Mouse (Mus musculus) erythroid progenitor cell, adult 5-6 weeks (primary cell): ENCODE data around the gene Naa25. TPM values are rescaled to one million over a fixed set of nuclear protein-coding genes. Genes with fewer than 3 reads are reported as not detected.
A peak's percentile ranks its signal among the peaks of the same experiment; 100 is the strongest.
"Not testable (repeated sequence)": the region's sequence is repeated elsewhere in the genome, so short reads cannot be mapped to it uniquely, and the experiment has no call there.

ENCODE experiments used
- ATAC-seq: replicated peaks from 2 replicates; pipeline ENCODE4 v1.8.0; 2016; ENCODE audit warnings: moderate number of reproducible peaks, mild to moderate bottlenecking, moderate TSS enrichment, inconsistent platforms; ENCODE audit not compliant: poor library complexity, low FRiP score, severe bottlenecking
- total RNA-seq, 2 experiments: library from RNA; stranded (forward) in 1 of 2; stranded (reverse) in 1 of 2; fragments of 150-400 nt in 1 of 2; fragments of 186-747, 209-891 nt in 1 of 2; gene quantifications; 2 replicates each; pipeline versions ENCODE4 v1.2.3 to v1.2.4; 2015 to 2017; ENCODE audit warnings: low replicate concordance in 2 of 2

The Naa25 gene
- total RNA-seq (2015; ENCODE audit: low replicate concordance): 5.9 and 6.5 TPM in 2 replicates
- 3.9 and 9.2 TPM in 2 replicates for total RNA-seq (2017; ENCODE audit: low replicate concordance)

- ATAC-seq: peak; percentile 95
Measured at GRCm38 (mm10) chr5:121397187-121398145, at the start of gene Naa25. Naa25 (plus strand) TSS chr5:121397936.

- no peak for ATAC-seq
Measured at GRCm38 (mm10) chr5:121359229-121359628, 38.5 kb upstream of the Naa25 start.

DNA sequence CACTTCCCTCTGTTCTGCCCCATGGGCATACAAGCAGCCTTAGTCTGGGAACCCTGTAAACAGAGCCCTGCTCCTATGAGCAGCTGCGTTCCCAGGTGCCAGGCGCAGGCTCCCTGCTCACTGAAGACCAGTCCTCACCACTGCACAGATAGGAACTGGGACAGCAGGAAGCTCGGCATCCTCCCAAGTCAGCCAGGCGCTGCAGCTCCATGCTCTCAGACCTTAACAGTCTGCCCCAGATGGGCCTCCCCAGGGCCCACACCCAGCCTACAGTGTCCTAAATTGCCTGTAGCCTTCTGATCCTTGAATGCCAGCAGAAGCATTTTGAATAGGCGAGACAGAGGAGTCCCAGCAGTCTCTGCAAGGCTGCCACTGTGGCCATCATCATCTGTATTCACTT, 36.0 kb upstream of the Naa25 start:
- no peak for ATAC-seq

- no peak for ATAC-seq
Measured at GRCm38 (mm10) chr5:121363441-121363840, 34.3 kb upstream of the Naa25 start.

DNA sequence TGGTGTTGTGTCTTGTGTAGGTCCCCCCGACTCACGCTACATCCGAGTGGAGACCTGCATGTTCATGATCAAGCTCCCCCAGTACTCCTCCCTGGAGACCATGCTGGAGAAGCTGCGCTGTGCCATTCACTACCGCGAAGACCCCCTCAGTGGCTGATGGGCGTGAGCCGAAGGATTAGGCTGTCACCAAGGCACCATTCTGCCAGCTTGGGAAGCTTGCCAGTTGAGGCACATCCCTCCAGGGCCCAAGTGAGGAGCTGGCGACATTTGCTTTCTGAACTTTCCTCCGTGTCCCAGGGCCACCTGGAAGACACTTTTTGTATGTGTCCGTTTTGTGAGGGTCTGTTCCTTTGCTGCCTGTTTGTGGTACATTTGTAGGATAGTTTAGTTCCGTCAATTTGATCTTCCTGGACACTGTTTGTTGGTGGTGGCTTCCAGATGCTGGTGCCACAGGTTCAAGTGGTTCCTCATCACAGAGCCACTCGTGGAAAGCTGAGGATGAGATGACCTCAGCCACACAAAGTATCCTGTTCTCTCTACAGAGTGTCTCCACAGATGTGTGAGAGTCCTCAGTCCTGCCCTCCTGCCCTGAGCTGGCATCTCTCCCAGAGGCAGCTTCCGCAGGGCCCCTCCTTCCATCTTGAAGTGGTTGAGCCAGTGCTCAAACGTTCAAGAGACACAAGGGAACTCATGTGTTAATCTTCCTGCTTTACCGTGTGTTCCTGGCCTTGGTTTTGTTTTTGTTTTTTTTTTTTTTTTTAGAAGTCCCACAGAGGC, 31.1 kb upstream of the Naa25 start:
- no peak for ATAC-seq

DNA sequence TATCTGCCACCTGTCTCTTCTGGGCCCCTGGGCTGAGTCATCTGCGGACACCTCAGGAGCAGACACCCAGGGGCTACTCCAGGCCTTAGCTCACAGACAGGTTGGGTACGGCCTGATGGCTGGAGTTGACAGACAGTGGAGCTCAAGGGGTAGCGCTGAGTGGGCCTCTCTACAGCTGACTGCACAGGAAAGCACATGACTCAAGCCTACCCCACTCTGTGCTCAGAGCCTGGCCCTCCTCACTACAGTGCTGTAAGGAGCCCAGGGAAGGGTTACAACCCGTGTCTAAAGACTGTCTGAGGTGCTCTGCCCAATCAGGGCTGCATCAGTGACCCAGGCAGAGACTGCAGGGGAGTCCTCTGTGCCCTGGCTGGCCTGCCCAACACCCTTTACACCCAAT, 30.5 kb upstream of the Naa25 start:
- no peak for ATAC-seq

GRCm38 (mm10) chr5:121371712-121372111, 26.0 kb upstream of the Naa25 start:
- no peak for ATAC-seq

DNA sequence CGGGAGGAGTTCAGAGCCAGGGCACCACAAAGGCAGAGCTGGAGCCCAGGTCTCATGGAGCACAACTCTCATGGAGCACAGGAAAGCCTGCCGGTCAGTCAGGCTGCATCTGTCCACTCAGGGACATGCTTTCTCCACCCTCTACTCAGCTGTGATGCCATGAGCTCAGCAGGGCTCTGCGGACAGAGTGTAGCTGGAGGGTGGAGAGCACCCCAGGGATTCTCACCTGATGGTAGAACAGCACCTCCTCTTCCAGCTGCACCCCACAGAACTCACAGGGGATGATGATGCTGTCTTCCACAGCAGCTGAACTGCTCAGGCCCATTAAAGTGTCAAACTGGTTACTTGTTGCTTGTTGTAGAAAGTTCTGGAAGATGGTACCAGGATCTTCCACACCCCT, 22.9 kb upstream of the Naa25 start:
- no peak for ATAC-seq

DNA sequence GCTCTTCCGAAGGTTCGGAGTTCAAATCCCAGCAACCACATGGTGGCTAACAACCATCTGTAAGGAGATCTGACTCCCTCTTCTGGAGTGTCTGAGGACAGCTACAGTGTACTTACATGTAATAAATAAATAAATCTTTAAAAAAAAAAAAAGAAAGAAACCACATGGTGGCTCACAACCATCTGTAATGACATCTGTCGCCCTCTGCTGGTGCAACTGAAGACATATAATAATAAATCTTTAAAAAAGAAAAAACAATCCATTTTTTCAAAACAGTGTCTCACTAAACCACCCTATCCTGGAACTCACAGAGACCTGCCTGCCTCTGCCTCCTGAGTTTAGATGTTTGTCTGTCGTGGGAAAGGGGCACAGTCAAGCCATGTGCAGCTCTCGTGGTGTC, 20.8 kb upstream of the Naa25 start:
- ATAC-seq: not testable (repeated sequence)

- ATAC-seq: no peak
Measured at GRCm38 (mm10) chr5:121378678-121379256, 19.0 kb upstream of the Naa25 start.

DNA sequence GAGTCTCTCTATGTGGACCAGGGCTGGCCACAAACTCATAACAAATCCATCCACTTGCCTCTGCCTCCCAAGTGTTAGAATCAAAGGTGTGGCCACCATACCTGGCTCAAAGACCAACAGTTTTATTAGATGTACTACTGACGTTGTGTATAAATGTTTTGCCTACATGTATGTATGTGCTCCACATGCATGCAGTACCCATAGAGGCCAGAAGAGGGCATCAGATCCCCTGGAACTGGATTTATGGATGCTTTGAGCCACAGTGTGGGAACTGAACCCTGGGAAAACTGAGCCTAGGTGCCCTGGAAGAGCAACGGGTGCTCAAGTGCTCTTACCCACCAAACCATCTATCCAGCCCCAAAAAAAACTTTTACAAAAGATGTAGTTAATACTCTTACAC, 17.0 kb upstream of the Naa25 start:
- ATAC-seq: no peak

GRCm38 (mm10) chr5:121383857-121384756, 13.6 kb upstream of the Naa25 start:
- ATAC-seq: no peak

DNA sequence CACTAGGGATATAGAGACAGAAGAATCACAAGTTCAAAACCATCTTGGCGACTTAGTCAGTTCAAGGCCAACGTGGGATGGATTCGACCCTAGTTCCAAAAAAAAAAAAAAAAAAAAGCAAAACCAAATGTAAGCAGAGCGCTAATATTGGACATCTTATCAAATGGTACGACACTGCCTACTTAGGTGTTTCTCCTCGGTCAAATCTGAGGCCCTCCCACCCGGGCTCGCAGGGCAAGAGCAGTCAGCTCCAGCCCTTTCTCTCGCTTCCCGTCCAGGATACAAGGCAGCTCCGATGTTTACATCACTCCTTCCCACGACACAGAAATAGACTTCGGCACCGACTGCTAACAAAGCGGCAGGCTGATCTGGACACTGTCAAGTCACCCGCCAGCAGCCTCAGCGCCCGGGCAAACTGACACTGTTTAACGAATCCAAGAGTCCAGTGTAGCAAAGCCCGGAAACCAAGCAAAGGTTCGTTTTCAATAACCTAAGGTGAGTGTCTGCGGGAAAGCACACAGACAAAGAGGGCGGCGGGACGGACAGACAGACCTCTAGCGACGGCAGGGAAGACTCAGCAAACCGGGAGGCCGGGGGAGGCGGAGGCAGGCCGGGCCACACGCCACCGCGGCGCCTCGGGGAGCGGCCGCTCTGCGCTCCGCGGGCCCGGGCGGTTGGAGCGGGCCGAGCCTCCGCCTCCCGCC, 12.8 kb upstream of the Naa25 start:
- ATAC-seq: peak; percentile 77

- peak; percentile 94 for ATAC-seq
Measured at GRCm38 (mm10) chr5:121385461-121386119, 12.1 kb upstream of the Naa25 start, which contains the start of gene Trafd1. Trafd1 (minus strand) TSS chr5:121385632.

GRCm38 (mm10) chr5:121386120-121386909, 11.4 kb upstream of the Naa25 start:
- no peak for ATAC-seq

GRCm38 (mm10) chr5:121387126-121387525, 10.6 kb upstream of the Naa25 start:
- no peak for ATAC-seq

- ATAC-seq: no peak
Measured at GRCm38 (mm10) chr5:121389106-121389505, 8.6 kb upstream of the Naa25 start.
